Mouse (Mus musculus): ENCODE results near the gene Sh3pxd2a.

- TF ChIP-seq CTCF (IDR thresholded peaks at IDR 0.05; ENCODE audit: low read depth): no peak
- no peak for TF ChIP-seq EP300 (IDR thresholded peaks at IDR 0.05; ENCODE audit: low read depth)
Measured at GRCm38 (mm10) chr19:47301303-47302190, 162.7 kb downstream of the Sh3pxd2a start.

Measured in liver, postnatal 0 days (tissue).